ENCODE assay signal across 12 mouse cellular contexts in genomic region chr7:84089777-84090176, GRCm38 (mm10). TPM values are rescaled to one million over a fixed set of nuclear protein-coding genes. Genes with fewer than 3 reads are reported as not detected.
DNase-seq lines count a peak whose midpoint lies in the region; ATAC-seq and TF ChIP-seq lines count a peak whose summit lies in the region.
"Had no signal": no experiment of that assay in that cellular context is flagged by ENCODE, and none has a peak within 500 bp of the region (broad histone marks: within the 10 kb centered on the region; RNA-seq: fewer than 3 reads in every experiment).

No protein-coding gene starts in this region.

- no peak for DNase-seq in gastrocnemius, adult 2 months
- no peak for DNase-seq in gastrocnemius, postnatal 10 days
- no peak for DNase-seq in midbrain, postnatal 0 days (ENCODE audit: low spot score)
- no peak for DNase-seq in midbrain, embryonic 10.5 days (ENCODE audit: low spot score)
- DNase-seq in induced T-regulatory cell, adult 2 months (ENCODE audit: low read depth) = peak; percentile 51
- DNase-seq in yolk sac, embryonic 10.5 days (ENCODE audit: low spot score) = peak; percentile 18
- DNase-seq in ovary, postnatal 10 days (ENCODE audit: low spot score) = no peak
- no peak for DNase-seq in layer of hippocampus, adult 9-10 months (ENCODE audit: low spot score)
- DNase-seq: cerebellum, adult 9-10 months; heart, postnatal 14 days had no signal

- H3K27me3 ChIP-seq in midbrain, postnatal 0 days (ENCODE audit: insufficient read depth, low read length) = peaks cover 3% of the 10 kb centered on the region; the same call in 1 of the 2 replicates
- H3K27me3 ChIP-seq in midbrain, embryonic 10.5 days (ENCODE audit: low read depth, poor library complexity, severe bottlenecking) = peaks cover 38% of the 10 kb centered on the region

- H3K4me2 ChIP-seq in midbrain, postnatal 0 days (ENCODE audit: low read depth, low read length, poor library complexity, severe bottlenecking) = no peak overlapping the region

- TF ChIP-seq CTCF in gastrocnemius, adult 2 months (IDR thresholded peaks at IDR 0.05) = peak; percentile 47
- TF ChIP-seq CTCF in midbrain, postnatal 0 days (IDR thresholded peaks at IDR 0.05) = peak; percentile 60

- H3K27ac ChIP-seq in gastrocnemius, adult 2 months = no peak overlapping the region
- H3K27ac ChIP-seq in midbrain, postnatal 0 days (ENCODE audit: low read depth, low read length) = no peak overlapping the region
- H3K27ac ChIP-seq in midbrain, embryonic 10.5 days (replicated peaks) = no peak overlapping the region
- H3K27ac ChIP-seq: forebrain, embryonic 10.5 days had no signal

- no peak overlapping the region for H3K9ac ChIP-seq in midbrain, postnatal 0 days (replicated peaks; ENCODE audit: low read length, poor library complexity, severe bottlenecking)

- 13% methylated on average over 1 of the region's 1 CpGs for WGBS in midbrain, postnatal 0 days
- 4% methylated on average over 1 of the region's 1 CpGs for WGBS in midbrain, embryonic 10.5 days

- H3K36me3 ChIP-seq in midbrain, postnatal 0 days (ENCODE audit: insufficient read depth, low read length) = no peaks in the 10 kb centered on the region
- no peaks in the 10 kb centered on the region for H3K36me3 ChIP-seq in midbrain, embryonic 10.5 days
- H3K36me3 ChIP-seq: forebrain, embryonic 10.5 days had no signal

- intact Hi-C loops in gastrocnemius, adult 2 months (cut with DNase I) = loop anchor here (1.0 to 5.0 kb wide), 2 partner anchors 63 to 183 kb away; partner anchors contain the start of gene Abhd17c

- no peak overlapping the region for H3K4me3 ChIP-seq in gastrocnemius, adult 2 months
- no peak overlapping the region for H3K4me3 ChIP-seq in midbrain, postnatal 0 days (ENCODE audit: low read depth, low read length)
- H3K4me3 ChIP-seq in midbrain, embryonic 10.5 days = no peak overlapping the region
- H3K4me3 ChIP-seq: forebrain, embryonic 10.5 days had no signal

- no peak for ATAC-seq in midbrain, postnatal 0 days (ENCODE audit: low FRiP score)

- H3K4me1 ChIP-seq in midbrain, postnatal 0 days (ENCODE audit: insufficient read depth, low read length) = no peaks in the 10 kb centered on the region; the same call in 1 of the 2 replicates
- peaks cover 19% of the 10 kb centered on the region for H3K4me1 ChIP-seq in midbrain, embryonic 10.5 days

- H3K9me3 ChIP-seq in midbrain, postnatal 0 days (ENCODE audit: low read length) = no peaks in the 10 kb centered on the region
- H3K9me3 ChIP-seq in midbrain, embryonic 10.5 days (replicated peaks) = no peaks in the 10 kb centered on the region
- H3K9me3 ChIP-seq: forebrain, embryonic 10.5 days had no signal

RNA-seq across cellular contexts. Expression of gene Cemip, which starts 3.5 kb away (rescaled TPM):
- not detected for total RNA-seq in gastrocnemius, adult 2 months (2021)
- 1 to 10 TPM in 1 of 2 experiments, under 1 TPM in 1; 0.31 to 2.6 TPM for total RNA-seq in gastrocnemius, postnatal 10 days (2021)
- 6.6 and 8.2 TPM in 2 replicates for total RNA-seq in midbrain, postnatal 0 days (2014; rRNA removed)
- polyA plus RNA-seq in midbrain, postnatal 0 days (2015; fragmentation: Nextera tagmentation; extraction: Ambion mirVana) = 0.49 and 0.60 TPM in 2 replicates
- 0.12 and 0.68 TPM in 2 replicates for polyA plus RNA-seq in midbrain, embryonic 10.5 days (2016; fragmentation: Nextera tagmentation; extraction: Ambion mirVana)
- total RNA-seq: neutrophil, adult 5-6 weeks had no signal

Comparison
In these comparisons a context has a peak if more than half of its experiments do, and no peak if none do; other contexts are left out.
1. DNase-seq: peak in induced T-regulatory cell, adult 2 months (single experiment) and yolk sac, embryonic 10.5 days (single experiment); none in gastrocnemius, adult 2 months (single experiment), gastrocnemius, postnatal 10 days (single experiment), midbrain, postnatal 0 days (single experiment), midbrain, embryonic 10.5 days (single experiment), ovary, postnatal 10 days (single experiment) and layer of hippocampus, adult 9-10 months (single experiment).